Mouse (Mus musculus) embryonic stem cell, embryonic (primary cell): ENCODE data around the gene Irak3.

Experiments used
- CTCF ChIA-PET, 4 experiments: fragments of 300-600 bp in 2 of 4; fragments of 350-600 bp in 2 of 4; sonication (Branson Sonifier 250); formaldehyde crosslinking; loops; one replicate each; lab custom pipeline; 2022; ENCODE audit warnings: inconsistent platforms in 2 of 4; lab: Charles Lee
- POLR2A ChIA-PET, 4 experiments: fragments of 300-600 bp in 2 of 4; fragments of 350-600 bp in 2 of 4; sonication (Branson Sonifier 250); formaldehyde crosslinking; loops; one replicate each; lab custom pipeline; 2022; ENCODE audit warnings: antibody characterized with exemption in 4 of 4, inconsistent platforms in 1 of 4; lab: Charles Lee

The Irak3 gene

GRCm38 (mm10) chr10:120201961-120202402, at the start of gene Irak3:
Gene Irak3 (minus strand): TSS chr10:120202130.
- CTCF ChIA-PET = interaction anchor here (0.6 to 1.7 kb wide), 41 partner anchors 9 to 656 kb away, joined by 3 to 13 read pairs (median 3); partner anchors contain the start of genes Helb (in 1 of the 4) and Llph (in 1 of the 4)

GRCm38 (mm10) chr10:120250911-120251683, 49.2 kb upstream of the Irak3 start:
- ChIA-PET POLR2A (no interaction called here), CTCF (interaction anchor here (0.5 to 2.6 kb wide), 5 partner anchors 12 to 607 kb away, joined by 3 to 12 read pairs (median 3); no protein-coding TSS in a partner anchor)

More at GRCm38 (mm10) chr10:120201961-120202402, at the start of gene Irak3:
- POLR2A ChIA-PET = interaction anchor here in 3 of 4 experiments (0.6 to 1.7 kb wide), 6 partner anchors 22 to 398 kb away, joined by 3 to 10 read pairs (median 3); no protein-coding TSS in a partner anchor

- ChIA-PET CTCF (interaction anchor here (0.5 to 2.4 kb wide), 18 partner anchors 8 to 670 kb away, joined by 3 to 16 read pairs (median 3); partner anchors contain the start of gene Irak3 (in 1 of the 4)), POLR2A (interaction anchor here in 1 of 4 experiments (0.8 to 1.0 kb wide), 2 partner anchors 8 to 12 kb away, joined by 3 read pairs; no protein-coding TSS in a partner anchor)
Measured at GRCm38 (mm10) chr10:120246994-120247750, 45.2 kb upstream of the Irak3 start.

- ChIA-PET CTCF (interaction anchor here in 1 of 4 experiments (4.2 kb wide), 1 partner anchor 12 kb away, joined by 13 read pairs; no protein-coding TSS in a partner anchor), POLR2A (interaction anchor here in 1 of 4 experiments (0.9 kb wide), 1 partner anchor 35 kb away, joined by 3 read pairs; no protein-coding TSS in a partner anchor)
Measured at GRCm38 (mm10) chr10:120245681-120246080, 43.8 kb upstream of the Irak3 start.

- ChIA-PET CTCF (interaction anchor here in 3 of 4 experiments (0.7 to 4.2 kb wide), 3 partner anchors 9 to 683 kb away, joined by 3 to 13 read pairs (median 5); no protein-coding TSS in a partner anchor), POLR2A (interaction anchor here in 2 of 4 experiments (0.6 to 1.0 kb wide), 2 partner anchors 14 to 827 kb away, joined by 3 read pairs; no protein-coding TSS in a partner anchor)
Measured at GRCm38 (mm10) chr10:120242421-120242820, 40.5 kb upstream of the Irak3 start.

- POLR2A ChIA-PET = interaction anchor here in 1 of 4 experiments (1.1 to 3.4 kb wide), 3 partner anchors 8 to 12 kb away, joined by 3 to 19 read pairs (median 4); partner anchors contain the start of gene Llph
Measured at GRCm38 (mm10) chr10:120239476-120239875, 37.5 kb upstream of the Irak3 start.

GRCm38 (mm10) chr10:120238241-120238640, 36.3 kb upstream of the Irak3 start:
- ChIA-PET POLR2A (interaction anchor here in 3 of 4 experiments (0.6 to 3.4 kb wide), 6 partner anchors 9 to 223 kb away, joined by 3 to 19 read pairs (median 4); partner anchors contain the start of gene Llph (in 3 of the 3)), CTCF (interaction anchor here (0.6 to 1.2 kb wide), 7 partner anchors 8 to 553 kb away, joined by 3 to 5 read pairs (median 3); partner anchors contain the start of gene Irak3 (in 1 of the 4))

More at GRCm38 (mm10) chr10:120239476-120239875, 37.5 kb upstream of the Irak3 start:
- CTCF ChIA-PET = interaction anchor here in 2 of 4 experiments (0.6 to 1.7 kb wide), 3 partner anchors 13 to 637 kb away, joined by 3 to 5 read pairs (median 5); partner anchors contain the start of gene Llph (in 1 of the 2)

- ChIA-PET CTCF (interaction anchor here in 2 of 4 experiments (0.7 to 1.5 kb wide), 3 partner anchors 9 to 57 kb away, joined by 5 to 10 read pairs (median 7); no protein-coding TSS in a partner anchor), POLR2A (interaction anchor here in 1 of 4 experiments (0.6 to 1.9 kb wide), 2 partner anchors 9 to 98 kb away, joined by 3 to 4 read pairs; partner anchors contain the start of gene Llph)
Measured at GRCm38 (mm10) chr10:120236855-120237254, 34.9 kb upstream of the Irak3 start.

GRCm38 (mm10) chr10:120233655-120234367, 31.9 kb upstream of the Irak3 start:
- ChIA-PET CTCF (interaction anchor here (0.6 to 3.7 kb wide), 52 partner anchors 8 to 1023 kb away, joined by 3 to 24 read pairs (median 3); partner anchors contain the start of genes Irak3 (in 2 of the 4) and Tmbim4 (in 1 of the 4)), POLR2A (interaction anchor here in 3 of 4 experiments (0.6 to 1.5 kb wide), 8 partner anchors 8 to 1419 kb away, joined by 3 to 4 read pairs (median 3); no protein-coding TSS in a partner anchor)

- POLR2A ChIA-PET = interaction anchor here in 2 of 4 experiments (0.6 to 1.6 kb wide), 2 partner anchors 26 to 103 kb away, joined by 6 read pairs; no protein-coding TSS in a partner anchor
- CTCF ChIA-PET = interaction anchor here in 3 of 4 experiments (0.6 to 3.7 kb wide), 5 partner anchors 10 to 644 kb away, joined by 3 to 24 read pairs (median 3); no protein-coding TSS in a partner anchor
Measured at GRCm38 (mm10) chr10:120231718-120232117, 29.8 kb upstream of the Irak3 start.

GRCm38 (mm10) chr10:120226871-120227661, 25.1 kb upstream of the Irak3 start, which contains the start of gene Llph:
Gene Llph (plus strand): TSS chr10:120227070.
- ChIA-PET POLR2A (interaction anchor here (0.6 to 3.6 kb wide), 18 partner anchors 8 to 211 kb away, joined by 3 to 19 read pairs (median 4); partner anchors contain the start of gene Helb (in 1 of the 4)), CTCF (interaction anchor here (0.6 to 3.2 kb wide), 8 partner anchors 10 to 677 kb away, joined by 3 to 19 read pairs (median 4); partner anchors contain the start of gene Irak3 (in 2 of the 4))

- CTCF ChIA-PET = interaction anchor here in 2 of 4 experiments (0.6 to 2.3 kb wide), 2 partner anchors 19 to 93 kb away, joined by 4 to 11 read pairs; partner anchors contain the start of gene Irak3 (in 1 of the 2)
- POLR2A ChIA-PET = no interaction called here
Measured at GRCm38 (mm10) chr10:120220776-120221175, 18.8 kb upstream of the Irak3 start.

GRCm38 (mm10) chr10:120219578-120220359, 17.8 kb upstream of the Irak3 start:
- POLR2A ChIA-PET = interaction anchor here in 2 of 4 experiments (1.3 to 2.2 kb wide), 2 partner anchors 8 kb away, joined by 3 to 18 read pairs; partner anchors contain the start of gene Llph (in 1 of the 2)
- CTCF ChIA-PET = interaction anchor here in 2 of 4 experiments (0.7 to 2.3 kb wide), 3 partner anchors 14 to 18 kb away, joined by 3 to 4 read pairs (median 3); partner anchors contain the start of gene Irak3 (in 2 of the 2)

- ChIA-PET CTCF (interaction anchor here in 1 of 4 experiments (2.3 kb wide), 1 partner anchor 17 kb away, joined by 4 read pairs; the partner anchor contains the start of gene Irak3), POLR2A (interaction anchor here in 2 of 4 experiments (1.3 to 2.2 kb wide), 2 partner anchors 8 to 9 kb away, joined by 3 to 18 read pairs; partner anchors contain the start of gene Llph (in 1 of the 2))
Measured at GRCm38 (mm10) chr10:120218996-120219395, 17.1 kb upstream of the Irak3 start.
